Mouse (Mus musculus) cerebellum, adult 2 months (tissue): ENCODE data around the gene Nsd1. TPM values are rescaled to one million over a fixed set of nuclear protein-coding genes. Genes with fewer than 3 reads are reported as not detected.

Source experiments
- DNase-seq, 2 experiments: peaks; one replicate each; pipeline ENCODE4 v3.0.0; 2021
- H3K27ac ChIP-seq: fragments of 200-500 bp; 2 replicates; pipeline ENCODE4 v1.5.1; 2012; ENCODE audit warnings: low read length, control low read depth, inconsistent platforms; ENCODE audit not compliant: insufficient read depth
- H3K27me3 ChIP-seq: fragments of 200-500 bp; 2 replicates; pipeline ENCODE4 v1.6.1; 2012; ENCODE audit warnings: inconsistent platforms, mild to moderate bottlenecking, low read length, moderate library complexity; ENCODE audit not compliant: control insufficient read depth, insufficient read depth
- H3K4me1 ChIP-seq: fragments of 200-500 bp; 2 replicates; pipeline ENCODE4 v1.6.1; 2011; ENCODE audit warnings: low read length; ENCODE audit not compliant: control insufficient read depth, insufficient read depth
- H3K4me3 ChIP-seq: fragments of 200-500 bp; replicated peaks from 2 replicates; pipeline ENCODE3; 2011; ENCODE audit warnings: mild to moderate bottlenecking, low read depth, low read length, control low read depth; ENCODE audit not compliant: insufficient read depth
- CTCF ChIP-seq: fragments of 200-500 bp; IDR thresholded peaks from 2 replicates; pipeline ENCODE4 v1.5.1; 2011; ENCODE audit warnings: low read depth, mild to moderate bottlenecking, control low read depth, low read length, moderate library complexity, borderline replicate concordance; ENCODE audit not compliant: insufficient read depth
- POLR2A ChIP-seq: fragments of 200-500 bp; IDR thresholded peaks from 2 replicates; pipeline ENCODE4 v1.6.1; 2011; ENCODE audit warnings: low read length, control low read depth, borderline replicate concordance; ENCODE audit not compliant: insufficient read depth
- WGBS: fragments of 180-500 bp; shearing (Covaris S2); methylation state at CpG from one replicate; pipeline ENCODE4 v1.1.7; 2018; 5-methylcytosine and 5-hydroxymethylcytosine counted together
- polyA plus RNA-seq: library from polyadenylated mRNA; depleted of rRNA; stranded (reverse); fragments of >200 nt; gene quantifications from 2 replicates; pipeline ENCODE4 v1.2.3, GENCODE M21; 2012; rRNA removed

The Nsd1 gene
- polyA plus RNA-seq: 47.5 and 49.5 TPM in 2 replicates

DNA sequence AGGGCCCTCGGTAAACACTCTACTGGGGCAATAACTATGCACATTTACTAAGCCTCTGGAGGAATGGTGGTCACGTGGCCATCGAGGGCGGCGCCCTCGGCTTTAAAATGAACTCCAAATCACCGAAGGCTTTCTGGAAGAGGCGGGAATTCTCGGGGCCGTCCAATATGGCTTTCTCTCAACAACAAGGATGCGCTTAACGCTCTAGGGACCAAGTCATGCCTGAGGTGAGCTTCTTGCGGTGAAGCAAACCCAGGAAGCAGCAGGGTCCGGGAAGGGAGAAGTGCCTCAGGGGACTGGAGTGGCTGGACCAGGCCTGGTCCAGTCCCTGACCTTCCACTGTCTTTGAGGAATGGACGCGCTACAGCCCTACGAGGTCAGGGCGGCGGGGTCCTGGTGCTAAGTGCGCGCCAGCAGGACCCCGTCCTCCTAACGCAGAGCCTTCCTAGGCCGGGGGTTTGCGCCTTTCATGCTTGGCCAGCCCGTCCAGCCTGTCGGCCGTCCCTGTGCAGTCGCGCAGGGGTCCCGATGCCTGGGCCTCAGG lies at the start of gene Nsd1:
Nsd1 (plus strand) TSS at position 134 of the 544 bp plus-strand sequence.
- Histone ChIP-seq H3K27ac (peak within 1 kb of the TSS; percentile 99), H3K27me3 (no peaks in the 10 kb centered on the region), H3K4me1 (peaks cover 7% of the 10 kb centered on the region; the same call in 1 of the 2 replicates), H3K4me3 (peak within 1 kb of the TSS; percentile 62)
- 44% methylated on average over 31 of the region's 31 CpGs for WGBS
- TF ChIP-seq CTCF: no peak
- TF ChIP-seq POLR2A: no peak
- no peak for DNase-seq

DNA sequence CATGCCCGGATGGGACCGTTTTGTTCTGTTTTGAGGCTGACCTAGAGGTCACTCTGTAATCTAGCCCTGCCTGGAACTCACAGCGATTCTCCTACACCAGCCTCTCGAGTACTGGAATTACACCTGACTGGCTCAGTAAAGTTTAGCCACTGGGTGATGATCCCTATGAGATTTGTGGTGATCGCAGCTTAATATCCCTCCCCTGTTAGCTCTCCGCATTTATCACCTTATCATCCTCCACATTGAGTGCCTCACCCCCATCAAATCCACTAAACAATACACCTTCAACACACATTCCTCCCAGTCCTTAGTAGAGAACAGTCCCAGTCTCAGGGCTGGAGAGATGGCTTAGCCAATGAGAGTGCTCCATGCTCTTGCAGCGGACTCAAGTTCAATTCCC lies 47.2 kb upstream of the Nsd1 start:
- TF ChIP-seq CTCF (no peak), POLR2A (no peak)
- no peak overlapping the region for H3K27ac ChIP-seq
- WGBS: 73% methylated on average over 7 of the region's 7 CpGs
- DNase-seq: no peak
- H3K4me1 ChIP-seq: no peaks in the 10 kb centered on the region
- H3K27me3 ChIP-seq: no peaks in the 10 kb centered on the region
- H3K4me3 ChIP-seq: no peak overlapping the region

DNA sequence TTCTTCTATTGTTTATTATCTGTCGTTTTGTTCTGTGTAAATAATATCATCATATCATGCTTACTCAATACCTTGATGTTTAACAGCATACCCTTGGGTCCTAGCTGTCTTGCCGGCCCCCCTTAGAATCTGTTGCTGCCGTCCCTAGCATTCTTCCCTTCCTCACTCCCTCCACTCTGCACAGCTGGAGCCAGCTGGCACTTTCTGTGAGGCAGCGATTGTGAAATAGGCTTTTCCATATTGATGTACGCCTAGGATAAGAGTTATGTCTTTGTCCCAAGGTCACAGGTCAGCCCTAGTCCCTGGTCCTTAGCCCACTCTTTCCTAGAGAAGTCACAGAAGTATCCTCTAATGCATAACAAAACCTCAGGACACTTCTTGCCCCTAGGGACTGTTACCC lies 46.0 kb upstream of the Nsd1 start:
- no peak for TF ChIP-seq POLR2A
- no peak for TF ChIP-seq CTCF
- Histone ChIP-seq H3K4me1 (no peaks in the 10 kb centered on the region), H3K27me3 (no peaks in the 10 kb centered on the region), H3K27ac (no peak overlapping the region), H3K4me3 (no peak overlapping the region)
- 48% methylated on average over 5 of the region's 5 CpGs for WGBS
- DNase-seq: no peak

DNA sequence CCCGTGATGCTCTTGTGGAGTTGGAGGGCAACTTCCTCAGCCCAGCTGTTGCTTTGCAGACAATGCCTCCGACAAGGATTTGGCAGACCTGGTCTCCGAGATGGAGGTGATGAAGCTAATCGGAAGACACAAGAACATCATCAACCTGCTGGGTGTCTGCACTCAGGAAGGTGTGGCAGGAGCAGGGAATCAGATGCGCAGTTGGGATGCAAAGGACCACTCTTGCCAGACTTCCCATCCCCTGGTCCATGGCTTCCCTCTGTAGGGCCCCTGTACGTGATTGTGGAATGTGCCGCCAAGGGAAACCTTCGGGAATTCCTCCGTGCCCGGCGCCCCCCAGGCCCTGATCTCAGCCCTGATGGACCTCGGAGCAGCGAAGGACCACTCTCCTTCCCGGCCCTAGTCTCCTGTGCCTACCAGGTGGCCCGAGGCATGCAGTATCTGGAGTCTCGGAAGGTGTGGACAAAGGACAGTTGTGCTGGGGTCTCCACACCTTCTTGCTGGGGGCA lies 43.7 kb upstream of the Nsd1 start:
- DNase-seq: no peak
- H3K27ac ChIP-seq: no peak overlapping the region
- no peak for TF ChIP-seq POLR2A
- TF ChIP-seq CTCF: no peak
- H3K4me3 ChIP-seq: no peak overlapping the region
- no peaks in the 10 kb centered on the region; the same call in 1 of the 2 replicates for H3K4me1 ChIP-seq
- 58% methylated on average over 16 of the region's 16 CpGs for WGBS
- no peaks in the 10 kb centered on the region for H3K27me3 ChIP-seq

DNA sequence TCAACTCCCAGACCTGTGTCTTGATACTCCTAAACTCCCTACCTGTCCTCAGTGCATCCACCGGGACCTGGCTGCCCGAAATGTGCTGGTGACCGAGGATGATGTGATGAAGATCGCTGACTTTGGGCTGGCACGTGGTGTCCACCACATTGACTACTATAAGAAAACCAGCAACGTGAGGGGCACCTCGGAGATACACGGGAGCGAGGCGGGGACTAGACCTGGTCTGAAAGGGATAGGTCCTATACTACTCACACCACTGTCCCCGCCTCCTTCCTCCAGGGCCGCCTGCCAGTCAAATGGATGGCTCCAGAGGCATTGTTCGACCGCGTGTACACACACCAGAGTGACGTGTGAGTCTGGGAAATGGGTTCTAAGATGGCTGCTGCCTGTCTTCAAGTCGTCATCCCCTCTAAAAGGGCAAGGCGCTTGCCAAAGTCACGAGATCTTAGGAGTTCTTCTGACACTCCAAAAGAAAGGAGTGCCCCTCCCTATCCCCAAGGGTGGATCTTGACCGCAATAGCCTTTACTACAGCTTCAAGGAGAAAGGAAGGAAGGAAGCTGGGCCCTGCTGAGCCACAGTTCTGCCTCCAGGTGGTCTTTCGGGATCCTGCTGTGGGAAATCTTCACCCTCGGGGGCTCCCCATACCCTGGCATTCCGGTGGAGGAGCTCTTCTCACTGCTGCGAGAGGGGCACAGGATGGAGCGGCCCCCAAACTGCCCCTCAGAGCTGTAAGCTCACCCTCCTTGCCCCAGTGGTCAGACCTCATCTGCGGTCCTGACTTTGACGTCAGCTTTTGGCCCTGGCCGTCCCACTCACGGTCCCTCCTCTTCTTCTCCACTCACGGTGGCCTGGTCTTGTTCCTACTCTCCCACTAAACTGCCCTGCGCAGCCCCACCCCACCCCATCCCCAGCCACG lies 42.5 kb upstream of the Nsd1 start:
- WGBS: 88% methylated on average over 32 of the region's 32 CpGs
- H3K27me3 ChIP-seq: no peaks in the 10 kb centered on the region
- DNase-seq: no peak
- no peak overlapping the region for H3K27ac ChIP-seq
- no peak overlapping the region for H3K4me3 ChIP-seq
- no peak for TF ChIP-seq POLR2A
- no peaks in the 10 kb centered on the region; the same call in none of the 2 replicates for H3K4me1 ChIP-seq

DNA sequence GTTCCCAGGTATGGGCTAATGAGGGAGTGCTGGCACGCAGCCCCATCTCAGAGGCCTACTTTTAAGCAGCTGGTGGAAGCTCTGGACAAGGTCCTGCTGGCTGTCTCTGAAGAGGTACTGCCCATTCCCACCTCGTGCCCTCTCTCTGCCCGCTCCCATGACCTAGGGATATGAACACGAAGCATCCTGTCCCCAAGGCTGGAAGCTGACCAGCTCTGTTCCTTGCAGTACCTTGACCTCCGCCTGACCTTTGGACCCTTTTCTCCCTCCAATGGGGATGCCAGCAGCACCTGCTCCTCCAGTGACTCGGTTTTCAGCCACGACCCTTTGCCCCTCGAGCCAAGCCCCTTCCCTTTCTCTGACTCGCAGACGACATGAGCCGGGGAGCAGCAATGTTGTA lies 41.8 kb upstream of the Nsd1 start:
- no peak for DNase-seq
- 67% methylated on average over 11 of the region's 11 CpGs for WGBS
- TF ChIP-seq CTCF: no peak
- no peak for TF ChIP-seq POLR2A
- Histone ChIP-seq H3K4me3 (no peak overlapping the region), H3K27me3 (no peaks in the 10 kb centered on the region), H3K4me1 (no peaks in the 10 kb centered on the region; the same call in none of the 2 replicates), H3K27ac (no peak overlapping the region)

DNA sequence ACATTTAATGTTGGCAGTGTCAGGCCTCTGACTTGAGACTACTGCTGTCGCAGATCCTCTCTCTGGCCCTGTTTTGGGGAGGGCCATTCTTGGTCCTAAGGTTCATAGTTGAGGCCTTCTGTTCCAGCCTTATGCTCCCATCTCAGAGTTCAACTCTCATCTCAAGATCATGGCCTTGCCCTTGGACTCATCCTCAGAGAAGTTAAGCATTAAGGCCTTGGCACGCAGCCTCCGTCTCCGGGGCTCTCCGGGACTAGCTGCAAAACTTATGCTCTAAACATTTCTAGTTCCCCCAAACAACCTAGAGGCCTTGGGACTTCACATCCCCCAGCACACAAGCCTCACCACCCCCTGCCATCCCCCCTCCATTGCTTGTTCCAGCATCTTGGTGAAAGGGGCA lies 41.3 kb upstream of the Nsd1 start:
- Histone ChIP-seq H3K4me1 (no peaks in the 10 kb centered on the region; the same call in none of the 2 replicates), H3K27ac (no peak overlapping the region), H3K27me3 (no peaks in the 10 kb centered on the region), H3K4me3 (no peak overlapping the region)
- TF ChIP-seq CTCF (no peak), POLR2A (no peak)
- WGBS: 58% methylated on average over 5 of the region's 5 CpGs
- no peak for DNase-seq

DNA sequence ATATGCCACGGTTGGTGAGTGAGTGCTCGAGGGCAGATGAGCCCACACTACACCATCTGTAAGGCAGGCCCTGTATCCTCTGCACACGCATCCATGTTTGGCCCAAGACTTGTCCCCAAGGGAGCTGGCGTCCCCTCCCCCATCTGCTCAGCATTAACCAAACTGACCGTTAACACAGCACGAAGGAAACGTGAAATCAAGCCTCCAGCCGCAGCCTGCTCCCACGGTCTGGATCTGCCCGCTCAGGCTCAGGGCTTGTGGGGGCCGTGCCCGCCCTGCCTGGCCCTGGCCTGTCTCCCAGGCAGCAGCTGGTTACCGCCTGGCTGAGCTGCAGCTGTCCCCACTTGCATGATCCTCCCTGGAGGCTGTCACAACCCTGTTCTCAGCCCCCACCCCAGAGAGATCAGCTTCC lies 40.6 kb upstream of the Nsd1 start:
- H3K4me3 ChIP-seq: no peak overlapping the region
- 25% methylated on average over 13 of the region's 13 CpGs for WGBS
- no peak for TF ChIP-seq CTCF
- TF ChIP-seq POLR2A: no peak
- H3K27ac ChIP-seq: no peak overlapping the region
- H3K4me1 ChIP-seq: no peaks in the 10 kb centered on the region; the same call in none of the 2 replicates
- H3K27me3 ChIP-seq: no peaks in the 10 kb centered on the region
- no peak for DNase-seq
